Mouse (Mus musculus): ENCODE data around the gene Tnr.

GRCm38 (mm10) chr1:159537541-159537940 lies 14.0 kb downstream of the Tnr start:
- TF ChIP-seq CTCF (IDR thresholded peaks at IDR 0.05; ENCODE audit: insufficient read depth, low read depth, low read length) (no peak), POLR2A (IDR thresholded peaks at IDR 0.05; ENCODE audit: insufficient read depth, low read depth, low read length) (no peak)
